Mouse (Mus musculus): Measurements from ENCODE around the gene Cc2d1a.

GRCm38 (mm10) chr8:84087156-84087555, 60.6 kb downstream of the Cc2d1a start:
- TF ChIP-seq CTCF (IDR thresholded peaks at IDR 0.05; ENCODE audit: low read depth, low read length): no peak
- no peak for TF ChIP-seq POLR2A (IDR thresholded peaks at IDR 0.05; ENCODE audit: insufficient read depth, low read length)

All from ES-Bruce4 (cell line).